Mouse (Mus musculus) kidney, postnatal 14 days (tissue): ENCODE results near the gene Gse1.

Source experiments
- DNase-seq: peaks from one replicate; pipeline ENCODE4 v3.0.0; 2022; ENCODE audit warnings: mixed read lengths

Gene Gse1

DNA sequence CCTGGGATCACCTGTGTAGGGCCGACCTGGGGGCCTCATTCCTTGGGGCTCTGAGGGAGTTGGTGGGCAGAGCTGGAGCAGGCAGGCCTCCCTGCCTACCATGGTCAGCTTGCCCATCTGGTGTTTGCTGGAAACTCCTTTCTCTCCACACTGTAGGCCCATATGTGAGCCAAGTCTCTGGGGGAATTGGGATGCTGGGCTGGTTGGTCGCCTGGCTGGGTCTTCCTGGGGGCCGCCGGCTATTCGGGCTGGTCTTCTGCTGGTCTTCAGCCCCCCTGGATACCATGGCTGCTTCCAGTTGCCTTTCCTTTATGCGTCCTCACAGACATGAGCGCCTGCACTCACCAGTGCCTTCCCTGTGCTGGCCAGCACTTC is 293.3 kb downstream of the Gse1 start:
- DNase-seq: no peak

DNA sequence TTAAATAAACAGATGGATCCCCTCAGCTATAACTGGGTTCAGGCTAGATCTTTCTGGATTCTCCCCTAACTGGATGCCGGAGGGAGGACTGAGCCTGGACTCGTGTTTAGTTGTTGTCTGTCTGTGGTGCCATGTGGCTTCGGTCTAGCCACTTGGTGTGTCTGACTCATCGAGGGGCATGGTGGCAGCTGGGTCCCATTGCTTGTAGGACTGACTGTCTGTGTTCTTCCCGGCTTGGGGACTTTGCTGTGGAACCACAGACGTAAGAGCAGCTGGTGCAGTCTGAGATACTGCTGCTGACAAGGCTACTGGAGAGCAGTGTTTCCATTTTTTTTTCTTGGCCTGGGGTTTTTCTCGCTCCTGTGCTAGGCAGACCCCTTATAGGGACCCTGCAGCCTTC is 295.4 kb downstream of the Gse1 start:
- DNase-seq: no peak

DNA sequence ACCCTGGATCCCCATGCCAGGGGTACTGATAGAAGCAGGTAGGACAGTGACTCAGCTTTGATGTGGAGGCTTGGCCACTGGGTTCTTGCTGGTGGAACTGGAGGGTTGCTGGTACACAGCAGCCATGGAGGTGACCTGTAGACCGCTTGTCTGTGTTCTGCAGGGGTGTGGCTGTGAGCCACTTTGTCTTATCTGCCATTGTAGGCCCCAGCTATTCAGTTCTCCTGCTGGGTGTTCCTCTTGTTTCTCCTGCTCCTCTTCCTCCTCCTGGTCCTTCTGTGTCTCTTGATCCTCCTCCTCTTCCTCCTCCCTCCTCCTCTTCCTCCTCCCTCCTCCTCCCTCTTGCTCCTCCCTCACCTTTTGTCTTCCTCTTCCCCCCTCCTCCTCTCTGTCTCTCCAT is 296.9 kb downstream of the Gse1 start:
- DNase-seq: no peak

DNA sequence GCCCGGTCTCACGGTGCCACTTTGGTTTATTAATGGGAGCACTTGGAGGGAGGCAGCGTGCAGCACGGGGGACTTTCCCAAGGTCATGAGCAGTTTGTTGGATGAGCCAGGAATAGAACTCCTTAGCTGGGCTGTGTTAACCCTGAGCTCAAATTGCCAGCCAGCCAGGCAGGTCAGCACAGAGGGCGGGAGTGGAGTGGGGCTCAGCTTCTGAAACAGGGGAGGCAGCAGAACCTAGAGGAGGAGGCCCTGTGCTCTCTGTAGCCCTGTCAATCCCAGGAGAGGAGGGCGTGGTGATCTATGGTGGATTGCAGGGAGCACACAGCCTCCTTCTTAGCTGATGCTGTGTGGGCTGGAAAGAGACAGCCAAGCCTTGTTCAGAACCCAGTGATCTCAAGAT is 297.6 kb downstream of the Gse1 start:
- DNase-seq: no peak

DNA sequence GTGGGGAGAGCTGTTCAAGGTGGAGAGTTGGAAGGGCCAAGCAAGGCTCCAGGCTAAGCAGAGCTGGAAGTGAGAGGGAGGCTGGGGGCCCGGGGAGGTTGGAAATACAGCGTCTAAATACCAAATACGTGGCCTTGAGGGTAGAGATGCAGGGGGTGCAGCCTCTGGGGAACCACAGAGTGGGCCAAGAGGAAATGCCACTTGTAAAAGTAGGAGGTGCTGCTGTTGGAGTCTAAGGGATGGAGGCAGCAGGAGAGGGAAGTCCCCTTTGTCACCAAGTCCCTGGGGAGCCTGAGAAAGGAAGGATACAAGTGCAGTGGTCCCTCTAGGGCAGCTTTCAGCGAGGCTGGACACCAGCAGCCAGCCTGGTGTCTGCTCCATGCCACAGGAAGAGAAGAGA is 298.3 kb downstream of the Gse1 start:
- no peak for DNase-seq

DNA sequence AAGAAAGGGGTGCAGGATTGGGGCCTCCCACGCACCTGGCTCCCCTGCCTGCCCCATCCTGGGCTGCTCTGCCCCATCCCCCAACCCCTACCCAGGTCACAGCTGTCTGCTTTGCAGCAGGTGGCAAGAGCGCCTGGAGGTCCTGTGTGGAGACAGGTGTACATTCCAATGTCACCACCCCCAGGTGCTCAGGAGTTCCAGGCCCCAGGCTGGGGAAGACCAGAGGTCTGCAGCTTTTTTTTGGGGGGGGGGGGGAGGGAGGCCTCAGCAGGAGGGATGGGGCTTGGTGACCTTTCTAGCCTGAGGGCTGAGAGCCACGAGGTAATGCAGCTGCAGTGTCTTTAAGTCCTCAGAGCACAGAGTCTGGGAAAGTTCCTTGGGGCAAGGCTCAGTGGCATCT is 300.1 kb downstream of the Gse1 start:
- DNase-seq: no peak

DNA sequence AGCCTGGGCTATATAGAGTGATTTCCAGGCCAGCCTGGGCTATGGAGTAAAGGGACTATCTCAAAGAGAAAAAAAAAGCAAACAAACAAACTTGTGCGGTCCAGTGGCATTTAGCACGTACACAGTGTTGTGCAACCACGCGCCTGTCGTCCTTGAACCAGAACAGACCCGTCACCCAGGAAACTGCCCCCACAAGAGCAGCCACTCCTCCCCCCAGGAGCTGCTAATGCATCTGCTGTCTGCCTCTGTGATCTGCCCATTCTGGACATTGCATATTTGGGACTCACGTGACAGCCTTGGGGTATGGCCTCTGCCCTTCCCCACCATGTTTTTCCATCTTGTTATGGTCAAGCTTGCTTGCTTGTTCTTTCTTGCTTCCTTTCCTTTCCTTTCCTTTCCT is 301.0 kb downstream of the Gse1 start:
- DNase-seq: no peak

DNA sequence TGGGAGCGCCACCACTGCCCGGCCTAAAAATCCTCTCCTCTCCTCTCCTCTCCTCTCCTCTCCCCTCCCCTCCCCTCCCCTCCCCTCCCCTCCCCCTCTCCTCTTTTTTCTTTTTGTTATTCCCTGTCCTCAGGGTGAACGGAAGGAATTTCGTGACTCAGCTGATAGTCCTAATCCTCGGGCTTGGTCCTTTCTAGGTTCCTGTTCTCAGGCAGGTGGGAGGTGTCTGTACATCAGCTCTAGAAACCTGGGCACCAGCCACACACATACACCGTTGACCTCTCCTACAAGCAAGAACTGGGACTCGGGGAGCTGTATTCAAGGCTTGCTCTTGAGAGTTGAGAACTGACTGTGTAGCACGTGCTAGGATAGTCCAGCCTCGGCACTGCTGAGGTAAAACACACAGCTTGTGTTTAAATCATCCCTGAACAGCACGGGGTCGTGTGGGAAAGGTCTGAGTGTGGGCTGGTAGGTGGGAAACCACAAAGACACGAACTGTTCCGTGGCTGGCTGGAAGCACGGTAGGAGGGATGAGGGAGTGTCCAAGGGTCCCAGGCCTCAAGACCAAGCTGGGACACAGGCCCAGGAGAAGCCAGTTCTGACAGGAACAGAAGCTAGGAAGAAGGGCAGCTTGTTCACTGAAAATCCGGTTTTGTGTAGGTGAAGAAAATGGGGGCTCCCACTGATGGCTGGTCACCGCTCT is 302.8 kb downstream of the Gse1 start:
- no peak for DNase-seq

DNA sequence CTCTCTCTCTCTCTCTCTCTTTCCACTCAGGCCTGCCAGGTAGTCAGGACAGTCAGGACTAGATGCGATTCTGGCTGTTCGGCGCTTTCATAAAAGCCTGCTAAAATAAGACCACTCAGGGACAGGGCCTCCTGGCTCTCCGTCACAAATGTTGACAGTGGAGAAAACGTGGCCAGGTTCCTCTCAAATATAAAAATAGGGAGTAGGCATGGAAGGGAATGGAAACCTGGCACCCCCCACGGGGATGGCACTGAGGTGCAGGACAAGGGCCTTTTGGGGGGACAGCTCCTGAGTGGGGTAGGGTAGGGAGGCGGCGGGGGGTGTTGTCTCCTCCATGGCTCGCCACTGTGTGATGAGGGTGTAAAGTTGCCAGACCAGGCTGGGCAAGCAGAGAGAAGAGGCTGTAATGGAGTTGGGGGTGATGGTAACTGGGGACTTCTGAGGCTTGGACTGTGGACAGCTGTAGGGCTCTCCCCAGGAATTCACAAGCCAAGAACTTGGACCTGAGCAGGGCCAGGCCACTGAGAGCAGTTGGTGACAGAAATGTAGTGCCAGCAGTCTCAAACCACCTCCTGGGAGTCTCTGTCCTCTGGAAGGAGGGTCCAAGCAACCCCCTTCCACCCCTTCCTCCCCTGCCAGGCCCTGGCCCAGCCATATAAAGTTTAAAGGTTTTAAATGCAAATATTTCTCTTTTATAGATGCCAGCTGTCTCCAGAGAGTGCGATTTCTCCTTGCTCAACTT is 303.7 kb downstream of the Gse1 start:
- no peak for DNase-seq

DNA sequence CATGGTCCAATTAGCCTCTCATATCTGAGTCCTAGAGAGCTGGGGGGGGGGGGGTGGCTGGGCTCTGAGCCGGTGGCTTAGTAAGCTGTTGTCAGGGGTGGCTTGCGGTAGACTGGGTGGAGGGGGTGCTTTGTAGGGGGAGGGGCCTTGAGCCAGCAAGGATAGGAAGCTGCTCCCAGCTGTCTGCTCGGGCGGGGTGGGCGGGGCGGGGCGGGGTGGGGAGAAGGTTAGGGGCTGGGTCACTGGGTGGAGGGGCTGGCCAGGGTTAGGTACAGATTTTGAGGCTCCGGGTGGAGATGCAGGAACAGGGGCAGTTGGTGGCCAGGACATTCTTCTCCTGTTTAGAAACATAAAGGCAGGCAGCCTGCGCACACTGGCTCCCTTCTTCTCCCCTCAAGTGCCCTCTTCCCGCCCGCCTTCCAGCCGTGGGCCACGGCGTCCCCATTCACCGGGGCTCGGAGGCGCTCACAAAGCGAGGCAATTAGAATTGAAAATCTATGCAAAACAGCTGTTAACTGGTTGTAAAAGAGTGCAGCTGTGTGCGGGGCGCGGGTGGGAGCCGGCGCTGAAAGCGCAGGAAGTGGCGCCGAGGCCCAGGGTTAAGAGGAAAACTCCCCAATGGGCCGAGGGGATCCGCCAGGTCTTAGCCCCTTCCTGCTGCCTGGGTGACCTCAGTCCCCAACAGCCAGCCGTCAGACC is 304.4 kb downstream of the Gse1 start:
- DNase-seq: no peak

DNA sequence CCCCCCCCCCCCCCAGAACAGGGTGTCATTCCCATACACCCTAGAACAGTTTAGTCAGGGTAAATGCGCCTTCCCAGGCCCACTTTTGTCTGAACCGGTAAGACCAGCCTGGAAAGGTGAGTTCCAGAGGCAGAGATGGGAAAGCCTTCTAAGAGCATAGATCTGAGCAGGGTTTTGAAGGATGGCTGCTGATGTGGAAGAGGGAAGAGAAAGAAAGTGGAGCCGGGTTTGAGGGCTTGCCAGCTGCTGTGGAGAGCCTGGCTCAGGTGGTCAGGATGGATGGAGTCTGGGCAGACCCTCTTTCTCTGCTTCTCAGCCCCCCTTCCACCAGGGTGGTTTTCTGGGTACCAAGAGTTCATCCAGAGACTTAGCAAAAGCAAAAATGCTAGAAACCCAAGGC is 305.1 kb downstream of the Gse1 start:
- no peak for DNase-seq

DNA sequence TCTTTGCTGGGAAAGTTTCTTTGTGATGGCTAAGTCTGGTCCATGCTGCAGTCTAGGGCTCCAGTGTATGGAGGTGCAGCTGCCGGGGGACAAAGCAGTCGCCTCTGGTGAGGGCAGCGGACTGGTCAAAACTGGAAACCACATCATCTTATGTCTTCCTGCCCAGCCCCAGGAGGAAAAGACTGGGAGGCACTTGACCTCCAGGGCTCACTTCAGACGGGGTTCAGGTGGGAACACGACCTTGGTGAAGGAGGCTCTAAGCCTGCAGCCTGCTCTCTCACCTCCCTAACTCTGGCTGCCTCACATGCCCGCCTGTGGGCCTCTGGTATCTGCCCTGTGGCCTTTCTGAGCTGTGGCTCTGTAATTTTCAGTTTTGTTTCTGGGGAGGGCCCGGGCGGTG is 305.8 kb downstream of the Gse1 start:
- DNase-seq: no peak

DNA sequence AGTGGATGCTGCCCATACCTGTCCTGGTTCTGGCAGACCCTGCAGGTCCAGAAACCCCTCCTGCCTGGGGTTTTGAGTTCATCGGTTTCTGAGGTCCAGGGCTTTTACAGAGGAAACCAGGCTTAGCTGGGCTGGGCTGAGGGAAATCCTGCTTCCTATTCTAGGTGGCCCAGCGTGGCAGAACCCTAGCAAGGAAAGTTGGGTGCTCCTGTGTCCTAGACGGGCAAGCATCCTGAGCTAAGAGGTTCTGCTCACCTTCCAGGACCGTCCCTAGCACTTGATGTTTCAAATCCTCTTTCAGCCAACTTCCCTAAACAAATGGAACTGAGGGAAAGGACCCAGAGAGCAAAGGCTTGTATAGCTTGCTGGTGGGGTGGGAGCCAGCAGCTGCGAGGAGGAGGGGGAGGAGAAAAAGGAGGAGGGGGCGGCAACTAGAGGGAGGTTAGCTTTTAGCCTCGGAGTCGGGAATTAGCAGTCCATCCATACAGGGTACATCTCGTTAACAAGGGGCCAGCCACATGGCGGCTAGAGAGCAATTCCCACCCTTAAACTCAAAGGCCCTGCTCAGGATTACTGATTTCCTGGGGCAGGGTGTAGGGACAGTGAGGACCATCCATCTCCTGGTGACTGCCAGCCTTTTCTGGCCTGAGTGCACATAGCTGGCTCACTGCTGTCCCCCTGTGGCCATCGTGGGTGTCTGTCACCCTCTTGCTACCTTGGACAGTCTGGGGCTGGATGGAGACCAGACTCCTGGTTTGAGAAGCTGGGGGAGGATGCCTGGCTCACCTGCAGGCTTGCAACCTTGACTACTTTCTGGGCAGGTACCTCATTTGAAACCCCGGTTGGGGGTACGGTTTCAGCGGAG is 306.5 kb downstream of the Gse1 start:
- DNase-seq: peak; percentile 90

DNA sequence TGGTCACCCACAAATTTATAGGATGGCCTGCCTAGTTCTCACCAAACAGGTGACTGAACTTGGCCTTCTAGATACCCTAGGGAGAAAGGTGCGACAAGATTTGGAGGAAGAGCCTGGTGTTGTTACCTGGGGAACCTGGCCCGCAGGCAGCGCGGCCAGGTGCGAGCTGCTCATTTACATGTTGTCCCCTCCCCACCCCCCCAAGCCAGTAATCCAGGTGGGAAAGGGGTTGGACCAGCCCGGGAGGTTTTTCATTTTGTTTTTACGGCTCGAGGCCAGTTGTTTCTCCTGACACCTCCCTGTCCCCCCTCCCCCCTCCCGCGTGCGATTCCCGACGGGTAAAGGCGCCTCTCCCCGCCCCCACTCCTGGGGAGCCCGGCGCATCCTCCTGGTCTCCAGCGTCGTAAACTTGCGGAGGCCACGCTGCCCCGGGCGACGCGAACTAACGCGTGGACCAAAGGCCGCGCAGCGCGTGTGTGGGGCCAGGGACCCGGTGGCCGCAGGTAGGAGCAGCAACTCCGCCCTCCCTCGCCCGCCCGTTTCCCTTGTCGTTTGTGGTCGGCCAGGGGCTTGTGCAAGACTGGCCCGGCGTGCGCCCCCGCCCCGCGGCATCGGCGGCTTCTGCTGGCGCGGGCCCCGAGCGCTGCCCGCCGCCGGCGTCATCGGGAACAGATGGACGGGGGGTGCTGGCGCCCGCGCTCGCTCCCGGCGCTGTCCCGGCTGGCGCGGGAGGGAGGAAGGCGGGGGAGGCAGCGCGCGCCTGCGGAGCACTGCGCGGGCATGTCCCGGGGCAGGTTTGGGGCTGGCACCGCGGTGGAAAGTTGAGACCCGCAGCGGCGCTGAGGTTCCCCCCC is 307.4 kb downstream of the Gse1 start:
- peak; percentile 70 for DNase-seq

DNA sequence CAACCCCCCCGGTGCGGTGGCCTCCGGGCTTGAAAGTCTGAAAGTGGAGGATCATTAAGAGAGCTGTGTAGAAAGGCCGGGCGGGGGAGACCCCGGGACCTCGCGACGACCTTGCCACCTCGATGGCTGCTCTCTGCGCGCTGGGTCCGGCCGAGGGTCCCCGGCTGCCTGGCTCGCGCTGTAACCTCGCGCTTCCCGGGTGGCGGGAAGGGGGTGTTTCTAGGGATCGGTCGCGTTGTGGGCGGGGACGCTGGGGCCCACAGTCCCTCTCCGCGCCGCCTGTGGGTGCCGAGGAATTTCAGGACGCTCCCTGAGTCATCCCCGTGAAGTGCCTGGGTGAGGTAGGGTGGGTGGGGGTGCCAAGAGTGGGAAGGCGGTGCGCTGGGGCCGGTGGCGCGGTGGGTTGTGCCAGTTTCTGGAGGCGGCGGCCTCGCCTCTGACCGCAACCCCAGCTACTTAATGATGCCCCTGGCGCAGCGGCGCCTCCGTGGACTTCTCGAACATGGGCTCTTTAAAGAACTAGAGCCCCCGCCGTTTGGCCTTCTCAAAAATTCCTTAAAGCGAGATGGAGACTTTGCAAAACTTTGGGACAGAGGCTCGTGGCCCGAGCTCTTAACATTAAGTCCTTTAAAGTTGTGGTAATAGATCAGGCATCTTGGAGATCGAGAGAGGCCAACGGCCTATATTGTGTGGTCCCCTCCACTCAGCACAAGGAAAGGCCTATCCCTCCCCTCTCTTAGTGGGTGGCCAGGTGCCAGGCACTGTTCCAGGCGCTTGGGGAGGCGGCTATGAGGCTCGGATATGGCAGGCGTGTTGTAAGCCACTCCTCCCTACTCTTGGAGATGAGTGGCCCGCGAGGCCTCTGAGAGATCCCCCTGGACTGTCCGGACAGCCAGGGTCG is 308.3 kb downstream of the Gse1 start:
- no peak for DNase-seq

DNA sequence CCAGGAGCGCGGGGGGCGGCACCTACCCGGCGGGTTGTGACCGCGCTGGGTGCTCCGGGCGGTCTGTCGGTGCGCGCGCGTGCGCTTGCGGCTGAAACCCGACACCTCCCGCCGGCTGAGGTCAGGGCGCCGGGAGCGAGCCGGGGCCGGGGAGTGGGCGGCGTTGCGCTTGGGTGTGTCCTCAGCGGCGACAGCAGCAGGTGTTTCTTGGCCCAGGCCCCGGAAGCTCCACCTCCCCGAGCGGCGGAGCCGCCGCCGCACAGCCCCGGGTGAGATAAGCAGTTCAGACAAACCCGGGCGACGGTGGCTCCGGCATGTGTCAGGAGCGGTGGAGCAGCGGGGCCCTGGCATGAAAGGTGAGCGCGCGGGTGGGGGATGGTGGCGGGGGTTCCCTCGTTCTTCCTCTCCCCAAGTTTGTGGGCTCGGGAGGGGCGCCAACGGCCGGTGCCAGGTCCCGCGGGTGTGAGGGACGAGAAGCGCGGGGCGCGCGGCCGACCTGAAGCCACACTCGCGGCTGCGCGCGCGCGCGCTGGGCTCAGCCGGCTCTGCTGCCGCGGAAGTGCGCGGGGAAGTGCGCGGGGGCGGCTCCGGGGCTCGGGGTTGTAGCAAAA is 309.1 kb downstream of the Gse1 start:
- peak; percentile 92 for DNase-seq

DNA sequence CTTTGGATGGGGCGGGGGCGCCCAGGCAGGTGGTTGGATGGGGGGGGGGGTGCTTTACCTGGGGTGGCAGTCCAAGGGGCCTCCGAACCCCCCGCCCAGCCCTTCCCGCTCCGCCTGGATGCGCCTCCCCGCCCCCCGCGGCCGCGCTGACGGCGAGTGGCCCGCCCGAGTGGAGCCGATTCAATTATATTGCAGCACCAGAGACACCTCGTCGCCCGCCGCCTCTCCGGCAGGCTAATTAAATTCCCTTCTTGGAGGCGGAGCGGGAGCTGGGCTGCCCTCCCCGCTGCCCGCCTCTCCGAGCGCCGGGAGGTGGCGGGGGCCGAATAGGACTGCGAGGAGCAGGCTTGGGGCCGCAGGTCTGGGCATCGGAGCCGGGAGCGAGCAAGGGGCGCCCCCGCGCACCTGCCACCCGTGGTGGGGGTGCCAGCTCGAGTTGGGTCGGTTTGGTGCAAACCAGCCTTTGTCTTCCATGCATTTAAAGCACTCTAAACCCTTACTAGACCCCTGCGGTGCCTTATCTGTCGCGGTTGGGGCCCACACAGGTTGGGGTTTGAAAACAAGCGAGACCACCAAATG is 309.7 kb downstream of the Gse1 start:
- DNase-seq: peak; percentile 83

DNA sequence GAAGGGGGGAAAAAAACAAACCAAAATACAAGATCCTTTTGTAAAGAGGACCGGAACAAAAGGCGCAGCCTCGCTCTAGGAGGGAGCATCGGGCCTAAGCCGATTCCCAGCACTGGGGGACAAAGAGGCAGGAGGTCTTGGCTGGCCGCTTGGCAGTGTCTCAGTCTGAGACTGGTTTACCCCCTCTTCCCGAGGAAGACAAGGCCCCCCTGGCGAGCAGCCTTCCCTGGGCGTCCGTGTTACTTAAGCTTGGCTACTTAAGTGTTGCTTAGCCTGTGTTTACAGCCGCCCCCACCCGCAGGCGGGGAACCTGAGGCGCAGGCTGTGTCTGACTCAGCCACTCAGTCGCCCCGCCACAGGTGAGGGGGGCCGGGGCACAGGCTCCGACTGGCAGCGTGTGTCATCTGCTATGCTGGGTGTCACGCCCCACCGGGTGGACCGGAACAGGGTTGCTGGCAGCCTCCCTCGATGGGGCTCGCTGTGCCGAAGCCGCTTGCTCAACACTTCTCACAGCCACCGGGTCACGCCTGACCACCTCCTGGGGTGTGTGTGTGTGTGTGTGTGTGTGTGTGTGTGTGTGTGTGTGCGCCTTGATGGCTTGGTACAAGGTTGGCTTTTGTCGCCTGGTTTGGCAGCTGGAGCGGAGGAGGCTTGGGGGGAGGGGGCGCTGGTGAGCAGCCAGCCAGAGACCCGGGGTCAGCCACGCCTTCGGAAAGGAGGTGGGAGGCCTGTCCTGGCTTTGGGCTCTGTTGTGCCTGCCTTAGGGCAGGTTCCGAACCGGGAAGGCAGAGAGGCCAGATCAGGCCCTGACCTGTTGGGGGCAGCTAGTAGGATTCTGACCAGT is 310.4 kb downstream of the Gse1 start:
- peak; percentile 92 for DNase-seq

DNA sequence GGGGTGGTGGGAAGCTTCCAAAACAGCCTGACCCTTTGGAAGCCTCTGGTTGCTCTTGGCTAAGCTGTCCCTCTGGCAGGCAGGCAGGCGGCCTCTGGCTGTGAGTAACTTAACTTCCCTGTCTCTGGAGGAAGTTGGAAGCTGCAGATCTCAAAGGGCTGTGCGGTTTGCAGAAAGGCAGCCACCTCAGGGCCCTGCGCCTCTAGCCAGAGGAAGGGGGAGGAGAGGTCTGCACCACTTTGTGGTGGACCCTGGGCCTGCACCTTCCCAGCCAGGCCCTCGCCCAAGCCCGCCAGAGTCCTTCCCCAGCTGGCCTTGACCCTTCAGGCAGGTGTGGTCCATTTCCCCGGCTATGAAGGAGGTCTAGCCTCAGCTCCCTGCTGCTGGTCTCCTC is 311.1 kb downstream of the Gse1 start:
- DNase-seq: no peak
